Mouse (Mus musculus) liver, embryonic 14.5 days (tissue): ENCODE data around the gene Slc22a14.

Experiments used
- CTCF ChIP-seq: IDR thresholded peaks from 2 replicates; pipeline ENCODE4 v1.5.1; 2016; ENCODE audit warnings: antibody characterized with exemption, low read depth, control low read depth
- EP300 ChIP-seq: IDR thresholded peaks from 2 replicates; pipeline ENCODE4 v1.6.1; 2016; ENCODE audit warnings: antibody characterized with exemption, low read depth

- TF ChIP-seq EP300 = no peak
- no peak for TF ChIP-seq CTCF
These were observed 42.5 kb upstream of the Slc22a14 start for GRCm38 (mm10) chr9:119407884-119408283.
